ENCODE assay signal across 22 mouse cellular contexts in the genomic region with DNA sequence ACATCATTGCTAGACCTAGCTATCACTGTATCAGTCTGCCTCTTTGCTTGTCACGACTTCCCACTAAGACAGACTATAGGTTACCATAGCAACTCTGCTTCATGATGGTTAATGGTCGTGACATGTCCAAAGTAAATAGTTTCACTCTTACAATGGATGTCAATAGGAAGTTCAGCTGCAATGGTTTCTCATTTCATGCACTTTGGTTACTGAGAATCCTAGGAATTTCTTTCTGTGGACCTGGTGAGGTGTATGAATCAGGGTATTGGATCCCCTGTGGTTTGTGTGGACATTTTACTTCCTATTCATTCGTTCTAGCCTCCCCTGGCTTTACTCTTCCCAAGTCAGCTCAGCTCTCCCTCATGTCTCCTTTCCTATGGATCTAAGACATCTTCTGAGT.
A peak's percentile ranks its signal among the peaks of the same experiment; 100 is the strongest.
DNase-seq lines count a peak whose midpoint lies in the region; ATAC-seq lines count a peak whose summit lies in the region.
"Had no signal": no experiment of that assay in that cellular context is flagged by ENCODE, and none has a peak within 500 bp of the region (broad histone marks: within the 10 kb centered on the region; RNA-seq: fewer than 3 reads in every experiment).

No protein-coding gene starts in this region.

- H3K27me3 ChIP-seq in neural tube, embryonic 15.5 days (replicated peaks), result no peaks in the 10 kb centered on the region
- H3K27me3 ChIP-seq: embryonic facial prominence, embryonic 12.5 days; forebrain, embryonic 13.5 days; heart, embryonic 13.5 days; hindbrain, embryonic 15.5 days had no signal

- no peaks in the 10 kb centered on the region for H3K9me3 ChIP-seq in neural tube, embryonic 15.5 days (replicated peaks)
- H3K9me3 ChIP-seq: embryonic facial prominence, embryonic 12.5 days; forebrain, embryonic 13.5 days; heart, embryonic 13.5 days; hindbrain, embryonic 10.5 days; hindbrain, embryonic 15.5 days had no signal

- H3K36me3 ChIP-seq in neural tube, embryonic 15.5 days, result no peaks in the 10 kb centered on the region
- H3K36me3 ChIP-seq: embryonic facial prominence, embryonic 12.5 days; heart, embryonic 13.5 days; hindbrain, embryonic 10.5 days; hindbrain, embryonic 15.5 days had no signal

- H3K4me1 ChIP-seq in neural tube, embryonic 15.5 days, result no peaks in the 10 kb centered on the region
- H3K4me1 ChIP-seq: embryonic facial prominence, embryonic 12.5 days; forebrain, embryonic 13.5 days; heart, embryonic 13.5 days; hindbrain, embryonic 15.5 days had no signal

- no peak overlapping the region for H3K4me2 ChIP-seq in neural tube, embryonic 15.5 days
- H3K4me2 ChIP-seq: embryonic facial prominence, embryonic 12.5 days; forebrain, embryonic 13.5 days; heart, embryonic 13.5 days; hindbrain, embryonic 15.5 days had no signal

- DNase-seq in embryo, embryonic 10 days (ENCODE audit: low spot score), result peak; percentile 16
- DNase-seq in embryo, embryonic 11 days, result no peak
- peak; percentile 67 for DNase-seq in NIH3T3 (ENCODE audit: low read depth)
- DNase-seq in fibroblast of lung, adult 2 months (ENCODE audit: low read depth), result peak; percentile 25
- DNase-seq in retina, postnatal 1 day, result peak; percentile 14
- no peak for DNase-seq in heart, postnatal 14 days
- DNase-seq in thymus, postnatal 4 days, result no peak
- DNase-seq: adrenal gland, adult 2 months; adrenal gland, postnatal 25 days; cerebellum, adult 18-20 months; cerebellum, adult 9-11 months; cerebellum, postnatal 36 days; forebrain, postnatal 0 days; gastrocnemius, postnatal 14 days; heart, adult 2 months had no signal

- 15% methylated on average over 3 of the region's 3 CpGs for WGBS in neural tube, embryonic 15.5 days

- no peak overlapping the region for H3K4me3 ChIP-seq in neural tube, embryonic 15.5 days (replicated peaks)
- H3K4me3 ChIP-seq: embryonic facial prominence, embryonic 12.5 days; forebrain, embryonic 13.5 days; heart, adult 2 months; heart, embryonic 13.5 days; hindbrain, embryonic 10.5 days; hindbrain, embryonic 15.5 days had no signal

- H3K9ac ChIP-seq in neural tube, embryonic 15.5 days (replicated peaks), result no peak overlapping the region
- H3K9ac ChIP-seq: embryonic facial prominence, embryonic 12.5 days; forebrain, embryonic 13.5 days; forebrain, postnatal 0 days; heart, embryonic 13.5 days; hindbrain, embryonic 15.5 days had no signal

- H3K27ac ChIP-seq in neural tube, embryonic 15.5 days (replicated peaks), result no peak overlapping the region
- H3K27ac ChIP-seq: embryonic facial prominence, embryonic 12.5 days; forebrain, embryonic 13.5 days; heart, adult 2 months; heart, embryonic 13.5 days; hindbrain, embryonic 10.5 days; hindbrain, embryonic 15.5 days had no signal

- intact Hi-C loops in heart, postnatal 14 days (cut with DNase I), result no loop called here

- ATAC-seq in neural tube, embryonic 15.5 days (ENCODE audit: low FRiP score), result no peak
- ATAC-seq: forebrain, embryonic 13.5 days; forebrain, postnatal 0 days; intestine, embryonic 16.5 days had no signal

Comparison
In these comparisons a context has a peak if more than half of its experiments do, and no peak if none do; other contexts are left out.
1. DNase-seq: peak in embryo, embryonic 10 days (single experiment), NIH3T3 (single experiment), fibroblast of lung, adult 2 months (single experiment) and retina, postnatal 1 day (single experiment); none in embryo, embryonic 11 days (single experiment), heart, postnatal 14 days (0 of 2) and thymus, postnatal 4 days (single experiment).